Mouse (Mus musculus) E14TG2a.4 (cell line): ENCODE results near the gene Fam174a.

Source experiments
- CTCF ChIP-seq: conservative IDR thresholded peaks from 2 replicates; pipeline ENCODE4 v1.5.1; 2014; ENCODE audit warnings: low read length
- NANOG ChIP-seq: IDR thresholded peaks from 2 replicates; pipeline ENCODE4 v1.6.1; 2014; ENCODE audit warnings: borderline replicate concordance, low read length, mixed read lengths

DNA sequence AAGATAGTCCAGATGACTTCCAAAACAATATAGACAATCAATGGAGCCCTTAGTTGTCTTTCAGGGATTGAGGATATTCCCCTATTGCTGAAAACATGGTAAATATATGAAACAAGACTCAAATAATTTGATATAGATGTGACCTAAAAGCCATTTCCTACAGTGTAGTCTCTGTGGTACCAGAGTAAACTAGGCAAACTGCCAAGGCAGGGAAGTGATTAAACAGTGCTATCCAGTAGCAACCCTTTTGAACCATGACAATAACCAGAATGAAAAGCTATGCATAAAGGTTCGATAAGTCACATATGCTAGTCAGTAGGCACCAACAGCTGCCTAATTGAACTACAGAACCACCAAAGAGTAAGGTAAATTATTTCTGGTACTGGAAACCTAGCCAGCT is 40.7 kb downstream of the Fam174a start:
- TF ChIP-seq CTCF (no peak), NANOG (no peak)
